Mouse (Mus musculus): Measurements from ENCODE around the gene Kifc5b. TPM values are rescaled to one million over a fixed set of nuclear protein-coding genes. Genes with fewer than 3 reads are reported as not detected.

Gene Kifc5b
- polyA plus RNA-seq, 1 experiment, result 26.0 TPM

DNA sequence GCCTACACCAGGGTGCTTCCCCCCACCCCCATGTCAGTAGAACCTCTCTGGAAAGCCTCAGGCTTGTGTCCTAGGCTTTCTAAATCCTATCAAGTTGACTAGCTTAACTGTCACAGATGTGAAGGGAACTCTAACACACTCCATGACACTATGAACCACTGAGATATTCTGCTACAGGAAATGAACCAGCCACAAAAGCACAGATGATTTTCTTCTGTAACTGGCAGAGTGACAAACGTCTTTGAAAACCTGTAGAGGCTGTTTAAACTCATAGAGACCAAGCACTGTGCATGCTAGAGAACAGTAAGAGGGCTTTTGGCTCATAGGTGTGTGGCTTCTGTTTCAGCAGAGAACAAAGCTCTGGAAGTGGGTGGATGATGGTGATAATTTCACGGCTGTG is 64.2 kb downstream of the Kifc5b start:
- Histone ChIP-seq H3K27ac (ENCODE audit: control insufficient read depth, insufficient read depth, low read length) (peak overlapping the region; percentile 98), H3K4me1 (replicated peaks; ENCODE audit: control insufficient read depth, insufficient read depth, low read length) (peaks cover 24% of the 10 kb centered on the region), H3K27me3 (ENCODE audit: control insufficient read depth, insufficient read depth, low read length) (no peaks in the 10 kb centered on the region), H3K36me3 (ENCODE audit: control insufficient read depth, insufficient read depth, low read length) (peaks cover 8% of the 10 kb centered on the region; the same call in 1 of the 2 replicates), H3K4me3 (ENCODE audit: control insufficient read depth, insufficient read depth, low read length) (no peak overlapping the region)
- peak; percentile 50 for DNase-seq
- TF ChIP-seq CTCF (IDR thresholded peaks at IDR 0.05; ENCODE audit: borderline replicate concordance, control insufficient read depth, extremely low read depth, insufficient read depth, low read length, poor library complexity) (no peak), POLR2A (IDR thresholded peaks at IDR 0.05; ENCODE audit: control insufficient read depth, extremely low read depth, insufficient read depth, low read length, poor library complexity) (no peak)
- WGBS, result 3% methylated on average over 2 of the region's 2 CpGs

Other genes with a start within 250 kb of the Kifc5b start
- gene Crebrf, start 201.4 kb upstream of the Kifc5b start, polyA plus RNA-seq (2012; rRNA removed), result 6.7 and 8.0 TPM in 2 replicates
- 23.1 and 24.5 TPM in 2 replicates for gene Bnip1, start 136.0 kb upstream of the Kifc5b start, polyA plus RNA-seq (2012; rRNA removed)
- gene Nkx2-5, start 72.1 kb upstream of the Kifc5b start, polyA plus RNA-seq (2012; rRNA removed), result 0.51 and 11.4 TPM in 2 replicates
- 125 and 132 TPM in 2 replicates for gene Phf1, start 16.0 kb downstream of the Kifc5b start, polyA plus RNA-seq (2012; rRNA removed)
- gene Cuta, start 22.5 kb downstream of the Kifc5b start, polyA plus RNA-seq (2012; rRNA removed), result 235 and 251 TPM in 2 replicates
- 7.6 and 7.7 TPM in 2 replicates for gene Syngap1, start 24.2 kb downstream of the Kifc5b start, polyA plus RNA-seq (2012; rRNA removed)
- 54.6 and 60.7 TPM in 2 replicates for gene Zbtb9, start 56.1 kb downstream of the Kifc5b start, polyA plus RNA-seq (2012; rRNA removed)
- 118 and 131 TPM in 2 replicates for gene Bak1, start 111.9 kb downstream of the Kifc5b start, polyA plus RNA-seq (2012; rRNA removed)
- gene Itpr3, start 140.2 kb downstream of the Kifc5b start, polyA plus RNA-seq (2012; rRNA removed), result 42.0 and 54.2 TPM in 2 replicates
- gene Uqcc2, start 216.8 kb downstream of the Kifc5b start, polyA plus RNA-seq (2012; rRNA removed), result 119 and 152 TPM in 2 replicates